ENCODE assay signal across 16 mouse cellular contexts in the genomic region with DNA sequence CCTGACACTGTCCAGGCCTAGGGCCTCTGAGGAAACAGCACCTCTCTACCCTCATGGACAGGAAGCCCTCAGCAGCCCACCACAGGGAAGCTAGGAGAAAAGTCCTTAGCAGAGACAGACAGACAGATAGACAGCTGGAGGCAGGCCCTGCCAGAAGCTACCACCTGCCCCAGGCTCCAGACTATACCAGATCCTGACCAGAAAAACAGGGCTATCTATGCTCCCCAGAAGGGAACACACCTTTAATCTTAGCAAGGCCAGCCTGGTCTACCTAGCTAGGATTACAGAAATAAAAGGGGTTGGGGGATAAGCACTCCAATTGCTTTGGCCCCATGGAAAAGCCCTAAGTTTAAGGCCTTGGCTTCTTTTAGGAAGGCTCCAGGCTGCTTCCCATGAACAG. TPM values are rescaled to one million over a fixed set of nuclear protein-coding genes. Genes with fewer than 3 reads are reported as not detected.
A peak's percentile ranks its signal among the peaks of the same experiment; 100 is the strongest.
DNase-seq lines count a peak whose midpoint lies in the region; ATAC-seq lines count a peak whose summit lies in the region.
"Had no signal": no experiment of that assay in that cellular context is flagged by ENCODE, and none has a peak within 500 bp of the region (broad histone marks: within the 10 kb centered on the region; RNA-seq: fewer than 3 reads in every experiment).

No protein-coding gene starts in this region.

- H3K27me3 ChIP-seq in heart, embryonic 12.5 days (replicated peaks): no peaks in the 10 kb centered on the region
- no peaks in the 10 kb centered on the region for H3K27me3 ChIP-seq in stomach, embryonic 16.5 days (ENCODE audit: control insufficient read depth, insufficient read depth, low read length)

- no peak overlapping the region for H3K4me3 ChIP-seq in heart, embryonic 12.5 days
- H3K4me3 ChIP-seq in stomach, embryonic 16.5 days (replicated peaks; ENCODE audit: low read length): no peak overlapping the region
- H3K4me3 ChIP-seq: embryonic facial prominence, embryonic 13.5 days; gastrocnemius, adult 2 months; lung, embryonic 15.5 days had no signal

- peaks cover 42% of the 10 kb centered on the region for H3K36me3 ChIP-seq in heart, embryonic 12.5 days
- no peaks in the 10 kb centered on the region for H3K36me3 ChIP-seq in stomach, embryonic 16.5 days (ENCODE audit: control insufficient read depth, insufficient read depth, low read length)
- H3K36me3 ChIP-seq: embryonic facial prominence, embryonic 13.5 days; lung, embryonic 15.5 days had no signal

- no peak for DNase-seq in heart, adult 18-20 months
- peak; percentile 25 for DNase-seq in thymus, postnatal 14 days
- no peak for DNase-seq in thymus, postnatal 10 days (ENCODE audit: low spot score in 2 of 2)
- no peak for DNase-seq in spleen, postnatal 4 days (ENCODE audit: low spot score in 2 of 2)
- DNase-seq in frontal cortex, postnatal 10 days (ENCODE audit: low spot score in 2 of 2): no peak
- DNase-seq: adrenal gland, postnatal 36 days; cerebellum, adult 8-10 months; gastrocnemius, adult 2 months; kidney, adult 8-10 months had no signal

- peak overlapping the region; percentile 45 for H3K9ac ChIP-seq in heart, embryonic 12.5 days
- H3K9ac ChIP-seq in stomach, embryonic 16.5 days (ENCODE audit: low read length): peak overlapping the region; percentile 29
- H3K9ac ChIP-seq: embryonic facial prominence, embryonic 13.5 days; lung, embryonic 15.5 days had no signal

- no peaks in the 10 kb centered on the region for H3K9me3 ChIP-seq in heart, embryonic 12.5 days (replicated peaks)
- no peaks in the 10 kb centered on the region for H3K9me3 ChIP-seq in stomach, embryonic 16.5 days (replicated peaks; ENCODE audit: control insufficient read depth, low read length)
- H3K9me3 ChIP-seq: embryonic facial prominence, embryonic 13.5 days; lung, embryonic 15.5 days had no signal

- H3K27ac ChIP-seq in heart, embryonic 12.5 days (ENCODE audit: poor library complexity, severe bottlenecking): peak overlapping the region; percentile 75
- H3K27ac ChIP-seq in stomach, embryonic 16.5 days (ENCODE audit: low read length): no peak overlapping the region
- H3K27ac ChIP-seq: embryonic facial prominence, embryonic 13.5 days; gastrocnemius, adult 2 months had no signal

- ATAC-seq in heart, embryonic 12.5 days (ENCODE audit: insufficient number of reproducible peaks, low FRiP score): 0 out of 2 replicates have a peak, but pooled peaks have one; percentile 17
- ATAC-seq in megakaryocyte progenitor cell, adult 5-6 weeks (replicated peaks; ENCODE audit: poor library complexity): 0 out of 2 replicates have a peak, but pooled peaks have one; percentile 4
- no peak; the same call in 1 of the 2 replicates for ATAC-seq in stomach, embryonic 16.5 days (ENCODE audit: insufficient read depth, low FRiP score)
- ATAC-seq: Patski had no signal

- H3K4me1 ChIP-seq in heart, embryonic 12.5 days (replicated peaks): peaks cover 97% of the 10 kb centered on the region
- peaks cover 35% of the 10 kb centered on the region for H3K4me1 ChIP-seq in stomach, embryonic 16.5 days (ENCODE audit: control insufficient read depth, insufficient read depth, low read length)

- H3K4me2 ChIP-seq in heart, embryonic 12.5 days: peak overlapping the region; percentile 17; the same call in 1 of the 2 replicates
- H3K4me2 ChIP-seq in stomach, embryonic 16.5 days (ENCODE audit: low read depth, low read length): no peak overlapping the region
- H3K4me2 ChIP-seq: embryonic facial prominence, embryonic 13.5 days had no signal

RNA-seq across cellular contexts. Expression of gene Kcnh2, which starts 8.0 kb away (rescaled TPM):
- 38.2 and 40.5 TPM in 2 replicates for polyA plus RNA-seq in heart, embryonic 12.5 days (2016; fragmentation: Nextera tagmentation; extraction: Ambion mirVana)
- 10 to 100 TPM; 52.6 to 61.1 TPM for total RNA-seq in heart, adult 18-20 months (2021)
- total RNA-seq in megakaryocyte progenitor cell, adult 5-6 weeks (2015): not detected in 2 replicates
- total RNA-seq in megakaryocyte progenitor cell, adult 5-6 weeks (2017): 0.12 TPM in 1 of 2 replicates, not detected in the other
- polyA plus RNA-seq in stomach, embryonic 16.5 days (2015; fragmentation: Nextera tagmentation; extraction: Ambion mirVana): 5.6 and 6.5 TPM in 2 replicates

RNA-seq across cellular contexts. Expression of gene Nos3, which starts 21.2 kb away (rescaled TPM):
- 45.9 and 46.9 TPM in 2 replicates for polyA plus RNA-seq in heart, embryonic 12.5 days (2016; fragmentation: Nextera tagmentation; extraction: Ambion mirVana)
- 10 to 100 TPM; 21.8 to 22.6 TPM for total RNA-seq in heart, adult 18-20 months (2021)
- total RNA-seq in megakaryocyte progenitor cell, adult 5-6 weeks (2015): 0.12 TPM in 1 of 2 replicates, not detected in the other
- not detected in 2 replicates for total RNA-seq in megakaryocyte progenitor cell, adult 5-6 weeks (2017)
- polyA plus RNA-seq in stomach, embryonic 16.5 days (2015; fragmentation: Nextera tagmentation; extraction: Ambion mirVana): 6.5 and 7.3 TPM in 2 replicates
- total RNA-seq: neutrophil, adult 5-6 weeks had no signal

RNA-seq across cellular contexts. Expression of gene Atg9b, which starts 48.6 kb away (rescaled TPM):
- polyA plus RNA-seq in heart, embryonic 12.5 days (2016; fragmentation: Nextera tagmentation; extraction: Ambion mirVana): 1.4 and 2.6 TPM in 2 replicates
- 1 to 10 TPM in 1 of 2 experiments, under 1 TPM in 1; 0.75 to 1.4 TPM for total RNA-seq in heart, adult 18-20 months (2021)
- 0.90 and 1.9 TPM in 2 replicates for total RNA-seq in megakaryocyte progenitor cell, adult 5-6 weeks (2015)
- total RNA-seq in megakaryocyte progenitor cell, adult 5-6 weeks (2017): 2.6 and 3.5 TPM in 2 replicates
- 4.2 and 5.9 TPM in 2 replicates for polyA plus RNA-seq in stomach, embryonic 16.5 days (2015; fragmentation: Nextera tagmentation; extraction: Ambion mirVana)
- total RNA-seq: neutrophil, adult 5-6 weeks had no signal

RNA-seq across cellular contexts. Expression of gene Abcb8, which starts 50.1 kb away (rescaled TPM):
- polyA plus RNA-seq in heart, embryonic 12.5 days (2016; fragmentation: Nextera tagmentation; extraction: Ambion mirVana): 52.7 and 57.4 TPM in 2 replicates
- 10 to 100 TPM; 87.2 to 90.7 TPM for total RNA-seq in heart, adult 18-20 months (2021)
- 23.5 and 30.9 TPM in 2 replicates for total RNA-seq in megakaryocyte progenitor cell, adult 5-6 weeks (2015)
- 12.2 and 18.1 TPM in 2 replicates for total RNA-seq in megakaryocyte progenitor cell, adult 5-6 weeks (2017)
- 48.4 and 61.7 TPM in 2 replicates for polyA plus RNA-seq in stomach, embryonic 16.5 days (2015; fragmentation: Nextera tagmentation; extraction: Ambion mirVana)

Comparison
In these comparisons a context has a peak if more than half of its experiments do, and no peak if none do; other contexts are left out.
1. RNA of gene Kcnh2, which starts 8.0 kb away (total RNA-seq): 52.6 to 61.1 TPM in heart, adult 18-20 months; 0.12 TPM in megakaryocyte progenitor cell, adult 5-6 weeks; every median in the first group is over 10 times any median in the second.
2. RNA of gene Nos3, which starts 21.2 kb away (total RNA-seq): 21.8 to 22.6 TPM in heart, adult 18-20 months; 0.12 TPM in megakaryocyte progenitor cell, adult 5-6 weeks; every median in the first group is over 10 times any median in the second.